Mouse (Mus musculus) kidney, adult 9 months (tissue): ENCODE measurements around the gene Ntn4.

Experiments used
- DNase-seq: peaks from one replicate; pipeline ENCODE4 v3.0.0; 2022

The Ntn4 gene

GRCm38 (mm10) chr10:93736114-93736645 is 95.7 kb downstream of the Ntn4 start:
- DNase-seq, result peak; percentile 82

GRCm38 (mm10) chr10:93737080-93737479 is 96.6 kb downstream of the Ntn4 start:
- no peak for DNase-seq

DNA sequence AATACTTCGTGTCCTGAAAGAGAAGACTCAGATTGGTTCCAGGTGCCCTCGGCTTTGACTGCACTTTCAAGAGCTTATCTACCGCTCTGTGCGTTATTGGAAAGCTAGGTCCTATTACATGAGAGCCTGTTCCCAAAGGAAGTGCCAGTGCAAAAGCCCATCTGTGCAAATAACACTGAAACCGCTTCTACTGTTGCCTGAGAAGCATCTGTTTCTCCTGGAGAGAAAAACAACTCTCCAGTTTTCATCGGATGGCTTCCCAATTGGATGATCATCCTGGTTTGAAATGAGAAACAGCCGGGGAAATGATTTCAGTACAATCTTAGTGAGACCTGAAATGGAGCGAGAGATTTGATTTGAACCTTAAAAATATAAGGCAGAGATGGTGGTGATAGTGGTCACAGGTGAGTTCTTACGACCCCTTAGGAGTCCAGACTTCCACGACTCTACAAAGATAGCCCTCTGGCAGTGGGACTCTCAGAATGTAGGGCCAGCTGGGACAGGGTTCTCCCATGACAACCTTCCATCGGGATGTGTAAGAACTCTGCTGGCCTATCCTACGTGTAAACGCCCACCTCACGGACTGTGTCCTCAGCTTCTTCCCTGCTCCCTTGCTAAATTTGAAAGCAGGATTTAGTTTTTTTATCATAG is 101.1 kb downstream of the Ntn4 start:
- DNase-seq, result no peak

DNA sequence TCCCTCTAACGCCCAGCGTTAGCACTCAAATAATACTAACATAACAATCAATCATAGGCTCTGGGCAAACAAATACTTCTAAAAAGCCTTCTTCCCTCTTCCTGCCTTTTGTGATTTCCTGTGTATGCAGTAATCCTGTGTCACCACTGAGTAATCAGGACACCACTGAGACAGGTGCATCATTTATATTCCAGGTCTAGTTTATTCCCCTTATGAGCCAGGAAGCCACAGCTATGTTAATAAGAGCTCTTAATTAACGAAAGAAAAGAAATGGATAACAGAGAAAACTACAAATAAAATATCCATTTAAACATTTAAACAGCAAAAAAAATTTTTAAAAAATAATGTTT is 101.6 kb downstream of the Ntn4 start:
- no peak for DNase-seq

DNA sequence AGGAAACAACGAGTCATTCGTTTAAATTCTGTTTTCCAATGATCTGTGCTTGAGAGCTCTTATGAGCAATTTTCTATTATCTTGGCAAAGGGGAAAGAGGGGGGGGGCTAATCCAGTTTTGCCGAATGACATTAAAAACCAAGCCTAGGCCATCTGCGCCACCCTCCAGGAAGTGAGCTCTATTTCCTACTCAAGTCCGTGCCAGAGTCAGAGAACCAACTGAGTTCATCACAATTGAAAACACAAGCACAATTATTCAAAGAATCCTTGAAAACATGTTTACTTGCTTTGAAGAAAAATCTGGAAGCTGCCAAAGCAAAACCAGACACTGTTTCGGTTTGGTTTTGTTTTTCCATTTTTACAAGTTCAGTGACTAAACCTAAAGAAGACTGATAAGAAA is 102.1 kb downstream of the Ntn4 start:
- DNase-seq, result peak; percentile 46

DNA sequence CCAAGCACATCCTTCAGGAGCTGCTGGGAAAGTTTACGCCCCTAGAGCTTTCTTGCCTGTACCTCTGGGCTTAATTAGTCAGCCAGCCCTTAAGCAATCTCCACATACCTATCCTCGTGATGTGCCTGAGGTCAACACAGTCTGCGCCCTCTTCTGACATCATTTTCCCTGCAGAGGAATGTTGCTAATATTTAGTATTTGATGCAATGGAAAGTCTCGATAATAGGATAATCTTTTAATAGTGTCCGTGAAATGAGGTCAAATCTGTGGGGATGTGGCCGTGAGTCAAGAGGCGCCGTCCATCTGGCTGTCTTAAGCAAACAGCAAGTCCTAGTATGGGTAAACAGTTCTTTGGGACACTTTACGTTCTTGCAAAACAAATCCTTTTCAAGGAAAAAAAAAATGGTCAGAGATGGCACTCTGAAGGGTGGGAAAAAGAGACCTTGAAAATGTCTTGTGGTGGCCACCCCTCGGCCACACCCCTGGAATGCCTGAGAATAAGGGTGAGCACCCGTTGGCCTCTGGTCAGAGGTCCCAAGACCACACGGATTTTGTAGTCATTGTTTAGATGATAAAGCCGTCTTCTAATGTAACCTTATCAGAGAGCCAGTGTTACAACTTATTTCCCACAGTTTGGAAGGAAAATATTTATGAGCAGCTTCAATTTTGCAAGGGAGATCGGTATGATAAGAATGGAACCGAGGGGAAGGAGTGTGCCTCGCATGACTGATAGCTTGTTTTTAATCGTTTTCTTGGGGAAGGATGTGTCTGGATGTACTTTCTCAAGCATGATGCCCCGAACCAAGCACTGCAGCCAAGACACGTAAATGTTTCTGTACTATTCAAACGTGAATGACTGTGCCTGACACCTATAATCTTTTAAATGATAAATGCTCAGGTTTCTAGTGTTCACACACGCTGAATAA is 109.0 kb downstream of the Ntn4 start:
- DNase-seq, result no peak

- DNase-seq, result no peak
These were observed 110.8 kb downstream of the Ntn4 start for GRCm38 (mm10) chr10:93751302-93751701.

- DNase-seq, result no peak
These were observed 113.4 kb downstream of the Ntn4 start for GRCm38 (mm10) chr10:93753711-93754391.

DNA sequence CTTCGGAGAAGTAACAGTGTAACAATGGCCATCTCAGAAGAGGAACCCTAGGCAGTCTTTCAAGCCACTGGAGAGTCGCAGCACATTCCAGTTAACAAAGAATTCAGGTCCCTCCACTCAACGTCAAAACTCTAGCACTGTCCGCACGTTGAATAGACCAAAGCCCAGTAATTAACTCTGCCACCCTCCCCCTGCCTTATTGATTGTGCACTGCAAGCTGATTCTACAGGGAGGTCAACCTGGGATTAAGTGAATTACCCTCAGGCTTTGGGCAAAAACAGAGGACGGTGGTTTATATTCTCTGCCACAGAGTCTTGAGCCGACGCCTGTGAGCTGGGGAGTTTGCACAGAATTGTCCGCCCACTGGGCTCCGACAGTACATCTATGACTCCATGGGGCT is 115.7 kb downstream of the Ntn4 start:
- DNase-seq, result no peak

DNA sequence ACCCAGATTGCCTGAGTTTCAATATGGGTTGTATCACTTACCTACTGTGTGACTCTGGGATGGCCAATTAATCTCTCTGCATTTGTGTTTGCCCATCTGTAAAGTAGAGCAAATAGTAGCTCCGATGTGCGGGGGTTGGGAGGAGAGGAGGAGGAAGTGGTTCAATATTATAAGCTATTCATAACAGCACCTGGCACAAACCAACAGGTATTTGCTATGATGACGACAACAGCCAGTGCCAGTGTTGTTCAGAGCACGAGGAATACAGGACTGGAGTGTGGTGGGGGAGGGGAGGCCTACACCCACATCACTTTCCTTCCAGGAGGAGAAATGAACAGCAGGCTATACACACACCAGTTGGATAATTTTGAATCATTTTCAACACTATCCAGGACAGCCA is 119.2 kb downstream of the Ntn4 start:
- DNase-seq, result no peak

DNA sequence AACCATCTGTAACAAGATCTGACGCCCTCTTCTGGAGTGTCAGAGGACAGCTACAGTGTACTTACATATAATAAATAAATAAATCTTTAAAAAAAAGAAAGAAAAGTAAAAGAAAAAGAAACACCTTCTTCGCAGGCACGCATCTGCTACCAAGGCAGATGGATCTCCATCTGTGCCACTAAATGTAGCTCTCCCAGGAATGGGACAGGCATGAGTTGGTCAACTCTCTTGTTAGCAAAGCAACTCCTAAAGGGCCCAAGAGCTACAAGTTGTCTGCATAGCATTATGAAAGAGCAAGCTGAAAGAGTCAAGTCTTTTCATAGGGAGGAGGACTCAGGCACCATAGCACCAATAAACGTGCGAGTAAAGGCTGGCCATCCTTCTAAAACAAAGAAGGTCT is 119.9 kb downstream of the Ntn4 start:
- DNase-seq, result no peak

GRCm38 (mm10) chr10:93763074-93763473 is 122.6 kb downstream of the Ntn4 start:
- DNase-seq, result peak; percentile 60

DNA sequence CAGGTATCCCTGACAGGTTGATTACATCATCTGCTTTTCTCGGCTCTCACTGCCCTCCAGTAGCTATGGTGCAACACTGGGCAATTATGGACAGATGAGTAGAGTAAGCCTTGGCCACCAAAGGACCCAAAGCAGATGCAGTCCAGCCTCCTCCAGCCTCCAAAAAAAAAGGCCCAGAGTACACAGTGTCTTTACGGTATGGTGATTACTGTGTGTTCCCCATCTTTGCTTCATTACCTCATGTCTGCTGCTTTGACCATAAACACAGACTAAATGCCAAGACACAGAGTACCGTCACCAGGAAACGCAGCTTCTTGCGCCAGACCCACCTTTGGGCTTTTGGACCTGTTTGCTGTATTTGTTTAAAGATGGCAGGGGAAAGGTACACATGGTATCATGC is 125.7 kb downstream of the Ntn4 start:
- no peak for DNase-seq

GRCm38 (mm10) chr10:93767245-93767644 is 126.8 kb downstream of the Ntn4 start:
- DNase-seq, result no peak

DNA sequence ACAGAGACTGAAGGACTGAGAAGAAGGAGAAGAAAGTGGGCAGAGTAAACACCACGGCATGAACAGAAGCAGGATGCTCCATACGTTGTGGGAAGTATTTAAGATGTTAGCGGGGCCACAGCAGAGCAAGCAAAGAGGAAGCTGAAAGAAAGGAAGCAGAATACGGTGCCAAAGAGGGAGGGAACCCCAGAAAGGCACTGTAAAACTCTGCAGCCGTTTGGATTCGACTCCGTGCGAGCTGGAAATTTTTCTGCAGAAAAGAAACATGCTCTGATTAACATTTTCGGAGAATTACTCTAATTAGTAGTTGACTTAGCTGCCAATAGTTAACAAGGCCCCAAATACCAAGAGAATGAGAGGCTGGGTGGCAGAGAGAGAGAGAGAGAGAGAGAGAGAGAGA is 127.7 kb downstream of the Ntn4 start:
- DNase-seq, result no peak

DNA sequence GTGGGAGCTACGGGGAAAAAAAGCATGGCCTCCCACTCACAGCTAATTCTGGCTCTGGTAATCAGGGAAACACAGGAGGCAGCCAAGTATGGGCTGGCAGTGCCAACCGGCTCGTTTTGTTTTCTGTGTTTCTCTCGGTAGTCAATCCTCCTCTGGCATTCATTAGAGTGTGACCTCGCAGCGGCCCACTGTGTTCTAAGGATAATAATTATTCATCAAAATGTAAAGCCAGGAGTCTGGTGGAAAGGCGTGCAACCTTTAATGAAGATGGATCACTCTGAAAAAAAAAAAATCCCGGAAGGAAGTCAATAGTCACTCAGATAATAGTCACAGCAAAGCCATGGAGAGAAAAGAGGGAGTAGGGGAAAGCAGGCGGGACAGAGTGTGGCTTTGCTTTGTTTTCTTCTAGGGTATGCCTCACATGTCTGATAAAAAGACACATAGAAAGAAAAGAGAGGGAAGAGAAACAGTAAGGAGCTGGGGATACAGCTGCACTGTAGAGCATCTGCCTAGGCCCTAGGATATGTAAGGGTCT is 131.5 kb downstream of the Ntn4 start:
- no peak for DNase-seq

GRCm38 (mm10) chr10:93772492-93772891 is 132.0 kb downstream of the Ntn4 start:
- no peak for DNase-seq

DNA sequence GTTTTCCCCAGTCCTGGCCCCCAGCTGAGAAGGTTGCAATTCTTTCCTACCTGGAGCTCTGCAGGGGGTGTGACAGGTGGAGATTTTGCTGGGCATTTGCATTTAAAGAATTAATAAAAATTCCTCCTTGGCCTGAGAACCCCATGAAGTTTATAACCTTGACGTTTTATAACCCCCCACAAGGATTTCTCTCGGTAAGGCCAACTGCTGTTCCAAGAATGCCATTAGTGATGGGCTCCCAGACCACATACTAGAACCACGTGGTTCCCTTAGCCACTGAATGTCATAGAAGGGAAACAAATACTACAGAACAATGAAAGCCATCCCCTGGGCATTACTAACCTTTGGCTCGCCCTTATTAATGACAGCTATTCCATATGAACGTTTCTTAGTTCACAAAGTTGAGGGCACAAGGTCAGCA is 136.3 kb downstream of the Ntn4 start:
- peak; percentile 66 for DNase-seq

GRCm38 (mm10) chr10:93777372-93777771 is 136.9 kb downstream of the Ntn4 start:
- DNase-seq, result peak; percentile 76

GRCm38 (mm10) chr10:93783216-93784013 is 142.9 kb downstream of the Ntn4 start:
- no peak for DNase-seq
